Mouse (Mus musculus) neural tube, embryonic 12.5 days (tissue): ENCODE measurements around the gene Armc8. TPM values are rescaled to one million over a fixed set of nuclear protein-coding genes. Genes with fewer than 3 reads are reported as not detected.

ENCODE experiments used
- ATAC-seq: fragments of 200-750 bp; cut with Nextera tagmentation; 2 replicates; pipeline ENCODE4 v1.8.0; 2017; ENCODE audit warnings: low read depth, mild to moderate bottlenecking, moderate TSS enrichment, moderate library complexity; ENCODE audit not compliant: low FRiP score
- H3K27ac ChIP-seq: fragments of 300-500 bp; sonication (generic); 2 replicates; pipeline ENCODE4 v1.5.1; 2016
- H3K27me3 ChIP-seq: fragments of 300-500 bp; sonication (generic); replicated peaks from 2 replicates; pipeline ENCODE4 v1.6.1; 2016; ENCODE audit warnings: mild to moderate bottlenecking
- H3K36me3 ChIP-seq: fragments of 300-500 bp; sonication (generic); 2 replicates; pipeline ENCODE4 v1.6.1; 2016; ENCODE audit warnings: mild to moderate bottlenecking
- H3K4me1 ChIP-seq: fragments of 300-500 bp; sonication (generic); 2 replicates; pipeline ENCODE4 v1.6.1; 2016
- H3K4me2 ChIP-seq: fragments of 300-500 bp; sonication (generic); replicated peaks from 2 replicates; pipeline ENCODE4 v1.6.1; 2016; ENCODE audit warnings: mild to moderate bottlenecking
- H3K4me3 ChIP-seq: fragments of 300-500 bp; sonication (generic); 2 replicates; pipeline ENCODE4 v1.5.1; 2016
- H3K9ac ChIP-seq: fragments of 300-500 bp; sonication (generic); 2 replicates; pipeline ENCODE4 v1.6.1; 2016; ENCODE audit warnings: mild to moderate bottlenecking
- H3K9me3 ChIP-seq: fragments of 300-500 bp; sonication (generic); 2 replicates; pipeline ENCODE4 v1.6.1; 2016; ENCODE audit warnings: mild to moderate bottlenecking
- WGBS: fragments of 180-500 bp; shearing (Covaris S2); methylation state at CpG from one replicate; pipeline ENCODE4 v1.1.7; 2016; 5-methylcytosine and 5-hydroxymethylcytosine counted together
- polyA plus RNA-seq: library from polyadenylated mRNA; unstranded; fragments of >200 nt; fragmentation: Nextera tagmentation; extraction: Ambion mirVana; gene quantifications from 2 replicates; pipeline ENCODE4 v1.2.1, GENCODE M21; 2016

The Armc8 gene
- polyA plus RNA-seq, 1 experiment from 2014 or later: 46.1 TPM

- H3K9me3 ChIP-seq: no peaks in the 10 kb centered on the region
- no peaks in the 10 kb centered on the region for H3K36me3 ChIP-seq
- H3K27me3 ChIP-seq: no peaks in the 10 kb centered on the region
- no peak for ATAC-seq
- 96% methylated on average over 4 of the region's 4 CpGs for WGBS
- H3K4me2 ChIP-seq: no peak overlapping the region
- H3K4me3 ChIP-seq: no peak overlapping the region
- H3K9ac ChIP-seq: no peak overlapping the region
- H3K27ac ChIP-seq: no peak overlapping the region
- H3K4me1 ChIP-seq: no peaks in the 10 kb centered on the region
Observed at GRCm38 (mm10) chr9:99459730-99460129, 109.0 kb downstream of the Armc8 start.

DNA sequence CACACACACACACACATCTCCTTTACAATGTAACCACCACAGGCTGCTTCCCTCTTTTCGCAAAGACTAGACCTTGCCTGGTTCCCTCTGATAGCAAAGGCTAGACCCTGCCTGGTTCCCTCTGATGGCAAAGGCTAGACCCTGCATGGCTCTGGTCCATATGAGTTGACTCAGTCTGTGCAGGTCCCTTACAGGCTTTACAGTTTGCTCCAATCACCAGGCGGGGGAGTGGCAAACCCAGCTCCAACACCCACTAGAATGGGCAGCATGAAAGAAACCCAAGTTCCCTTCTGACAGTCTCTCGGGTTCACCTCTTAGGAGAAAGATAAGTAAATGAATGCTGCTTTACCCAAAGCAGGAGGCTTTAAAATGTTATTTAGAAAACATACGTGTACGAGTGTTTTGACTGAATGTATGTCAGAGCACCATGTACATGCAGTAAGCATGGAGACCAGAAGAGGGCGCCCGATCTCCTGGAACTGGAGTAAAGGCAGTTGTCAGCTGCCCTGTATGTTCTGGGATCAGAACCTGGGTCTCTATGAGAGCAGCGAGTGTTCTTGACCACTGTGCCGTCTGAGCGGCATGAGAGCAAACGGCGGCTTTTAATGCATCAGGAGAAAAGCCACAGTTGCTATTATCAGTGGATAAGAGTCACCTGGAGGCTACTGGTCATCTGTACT is 110.0 kb downstream of the Armc8 start:
- H3K27me3 ChIP-seq: no peaks in the 10 kb centered on the region
- no peaks in the 10 kb centered on the region for H3K36me3 ChIP-seq
- H3K4me2 ChIP-seq: no peak overlapping the region
- H3K4me1 ChIP-seq: no peaks in the 10 kb centered on the region
- WGBS: 42% methylated on average over 12 of the region's 12 CpGs
- no peak overlapping the region for H3K4me3 ChIP-seq
- no peak for ATAC-seq
- H3K9ac ChIP-seq: no peak overlapping the region
- no peak overlapping the region for H3K27ac ChIP-seq
- H3K9me3 ChIP-seq: no peaks in the 10 kb centered on the region

GRCm38 (mm10) chr9:99454211-99454610 is 114.5 kb downstream of the Armc8 start:
- Histone ChIP-seq H3K9me3 (no peaks in the 10 kb centered on the region), H3K4me1 (no peaks in the 10 kb centered on the region; the same call in 1 of the 2 replicates), H3K27ac (no peak overlapping the region), H3K4me3 (no peak overlapping the region), H3K27me3 (peaks cover 11% of the 10 kb centered on the region), H3K4me2 (no peak overlapping the region), H3K9ac (no peak overlapping the region), H3K36me3 (no peaks in the 10 kb centered on the region)
- no peak for ATAC-seq
- 85% methylated on average over 4 of the region's 4 CpGs for WGBS

- peak within 1 kb of the TSS; percentile 30; the same call in 1 of the 2 replicates for H3K4me2 ChIP-seq
Observed at GRCm38 (mm10) chr9:99451161-99451560, 117.5 kb downstream of the Armc8 start, which contains the start of gene Nme9. Nme9 (plus strand) TSS chr9:99451475.

DNA sequence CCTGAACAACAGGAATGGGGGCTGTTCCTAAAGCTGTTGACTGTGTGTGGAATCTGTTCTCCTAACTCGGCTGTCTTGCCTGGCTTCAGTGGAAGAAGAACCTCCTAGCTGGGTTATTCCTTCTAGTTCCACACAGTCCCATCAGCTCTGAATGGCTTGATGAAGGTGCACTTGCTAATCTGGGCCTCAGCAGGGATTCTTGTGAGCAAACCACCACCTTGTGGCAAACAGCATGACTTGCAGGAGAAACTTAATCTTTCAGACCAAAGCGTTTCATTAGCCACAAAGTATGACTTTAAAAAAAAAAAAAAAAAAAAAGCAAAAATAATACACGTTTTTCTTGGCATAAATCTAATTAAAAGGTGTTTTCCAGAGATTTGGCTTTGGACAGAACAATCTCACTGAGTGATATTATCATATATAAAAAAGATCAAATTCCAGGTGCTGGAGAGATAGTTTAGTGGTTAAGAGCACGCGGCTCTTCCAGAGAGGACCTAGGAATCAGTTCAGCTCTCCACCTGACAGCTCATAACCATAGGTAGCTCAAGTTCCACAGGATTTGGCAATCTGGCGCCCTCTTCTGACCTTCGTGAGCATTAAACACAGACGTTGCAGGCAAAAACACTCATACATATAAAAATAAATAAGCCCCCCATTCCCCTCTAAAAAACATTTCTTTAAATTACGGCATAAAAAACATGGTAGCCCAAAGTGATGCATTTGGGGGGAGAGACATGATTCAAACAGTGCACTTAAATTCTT is 118.6 kb downstream of the Armc8 start:
- ATAC-seq: no peak

More at GRCm38 (mm10) chr9:99451161-99451560, 117.5 kb downstream of the Armc8 start, which contains the start of gene Nme9:
- Histone ChIP-seq H3K4me3 (no peak within 1 kb of the TSS), H3K9me3 (no peaks in the 10 kb centered on the region), H3K9ac (no peak within 1 kb of the TSS), H3K27ac (no peak within 1 kb of the TSS), H3K27me3 (peaks cover 11% of the 10 kb centered on the region), H3K36me3 (no peaks in the 10 kb centered on the region), H3K4me1 (no peaks in the 10 kb centered on the region; the same call in 1 of the 2 replicates)
- ATAC-seq: no peak
- WGBS: 11% methylated on average over 14 of the region's 14 CpGs

GRCm38 (mm10) chr9:99447323-99447722 is 121.4 kb downstream of the Armc8 start:
- Histone ChIP-seq H3K4me3 (no peak overlapping the region), H3K4me1 (no peaks in the 10 kb centered on the region; the same call in 1 of the 2 replicates), H3K4me2 (no peak overlapping the region), H3K9me3 (no peaks in the 10 kb centered on the region), H3K9ac (no peak overlapping the region), H3K27me3 (peaks cover 11% of the 10 kb centered on the region), H3K36me3 (no peaks in the 10 kb centered on the region), H3K27ac (no peak overlapping the region)
- 86% methylated on average over 3 of the region's 3 CpGs for WGBS
- no peak for ATAC-seq

More for the DNA sequence above, 118.6 kb downstream of the Armc8 start:
- 46% methylated on average over 9 of the region's 9 CpGs for WGBS
- Histone ChIP-seq H3K27me3 (peaks cover 11% of the 10 kb centered on the region), H3K4me2 (no peak overlapping the region), H3K4me3 (no peak overlapping the region), H3K9ac (no peak overlapping the region), H3K9me3 (no peaks in the 10 kb centered on the region), H3K27ac (no peak overlapping the region), H3K36me3 (no peaks in the 10 kb centered on the region), H3K4me1 (no peaks in the 10 kb centered on the region; the same call in 1 of the 2 replicates)

DNA sequence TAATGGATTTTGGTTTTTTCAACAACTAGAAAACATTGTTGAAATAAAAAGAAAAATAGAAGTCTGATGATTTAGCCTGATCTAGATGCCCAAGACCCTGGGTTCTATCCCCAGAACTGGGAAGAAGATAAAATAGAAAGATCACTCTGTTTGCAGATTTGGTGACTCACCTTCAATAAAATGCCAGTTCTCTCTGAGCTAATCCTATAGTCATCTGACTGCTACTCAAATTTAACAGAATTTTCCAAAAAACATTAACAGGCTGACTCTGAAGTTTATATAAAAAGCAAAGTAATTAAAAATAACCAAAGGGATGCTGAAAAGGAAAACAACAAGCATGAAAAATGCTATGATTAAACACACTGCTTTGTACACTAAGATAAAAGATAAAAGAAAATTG is 122.4 kb downstream of the Armc8 start:
- Histone ChIP-seq H3K9ac (no peak overlapping the region), H3K27ac (no peak overlapping the region), H3K36me3 (no peaks in the 10 kb centered on the region), H3K9me3 (no peaks in the 10 kb centered on the region), H3K4me1 (no peaks in the 10 kb centered on the region; the same call in 1 of the 2 replicates), H3K27me3 (peaks cover 7% of the 10 kb centered on the region), H3K4me2 (no peak overlapping the region), H3K4me3 (no peak overlapping the region)
- ATAC-seq: no peak

DNA sequence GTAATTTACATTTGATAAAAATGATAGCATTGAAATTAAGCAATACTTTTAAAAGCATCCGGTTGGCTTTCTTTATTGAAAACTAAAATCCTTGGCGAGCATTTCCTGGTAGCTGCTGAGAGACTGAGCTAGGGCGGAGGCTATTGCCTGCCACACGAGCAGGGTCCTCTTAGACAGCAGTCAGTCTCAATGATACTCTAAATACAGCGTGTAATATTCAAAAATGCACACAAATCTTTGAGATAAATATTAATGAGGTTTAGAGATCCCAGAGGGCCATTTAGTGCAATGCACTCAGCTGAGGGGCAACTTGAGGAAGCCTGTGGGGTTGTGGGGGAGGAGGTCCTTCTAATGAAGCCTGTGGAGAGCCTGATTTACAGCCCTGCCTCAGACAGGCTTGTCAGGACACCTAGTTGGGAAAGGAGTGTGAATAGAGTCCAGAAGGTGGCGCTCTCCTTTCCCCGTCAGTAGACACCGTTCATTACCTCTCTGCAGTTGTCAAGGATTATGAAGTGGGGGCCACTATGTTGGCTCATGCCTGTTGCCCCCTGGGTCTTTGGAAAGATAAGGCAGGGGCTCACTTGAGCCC is 124.0 kb downstream of the Armc8 start:
- Histone ChIP-seq H3K27me3 (no peaks in the 10 kb centered on the region), H3K9me3 (no peaks in the 10 kb centered on the region), H3K4me1 (no peaks in the 10 kb centered on the region), H3K4me2 (no peak overlapping the region), H3K9ac (no peak overlapping the region), H3K4me3 (no peak overlapping the region), H3K27ac (no peak overlapping the region), H3K36me3 (no peaks in the 10 kb centered on the region)
- 31% methylated on average over 8 of the region's 8 CpGs for WGBS
- ATAC-seq: peak; percentile 85

GRCm38 (mm10) chr9:99441647-99442433 is 126.9 kb downstream of the Armc8 start:
- H3K9ac ChIP-seq: no peak overlapping the region
- H3K27ac ChIP-seq: no peak overlapping the region
- no peaks in the 10 kb centered on the region for H3K9me3 ChIP-seq
- no peak for ATAC-seq
- no peak overlapping the region for H3K4me3 ChIP-seq
- no peak overlapping the region for H3K4me2 ChIP-seq
- H3K36me3 ChIP-seq: no peaks in the 10 kb centered on the region
- H3K27me3 ChIP-seq: peaks cover 17% of the 10 kb centered on the region
- WGBS: 87% methylated on average over 4 of the region's 4 CpGs
- H3K4me1 ChIP-seq: peaks cover 2% of the 10 kb centered on the region; the same call in 1 of the 2 replicates

DNA sequence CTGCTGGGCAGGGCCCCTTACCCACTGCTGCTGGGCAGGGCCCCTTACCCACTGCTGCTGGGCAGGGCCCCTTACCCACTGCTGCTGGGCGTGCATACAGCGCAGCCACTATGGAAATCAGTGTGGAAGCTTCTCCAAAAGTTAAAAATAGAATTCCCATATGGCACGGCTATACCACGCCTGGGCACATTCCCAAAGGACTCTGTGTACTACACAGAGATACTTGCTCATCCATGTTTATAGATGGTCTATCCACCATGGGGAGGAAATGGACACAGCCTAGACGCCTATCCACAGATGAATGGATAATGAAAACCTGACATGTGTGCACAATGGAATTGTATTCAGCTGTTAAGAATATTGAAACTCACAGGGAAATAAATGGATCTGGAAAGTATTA is 127.8 kb downstream of the Armc8 start:
- 84% methylated on average over 5 of the region's 5 CpGs for WGBS
- H3K9me3 ChIP-seq: no peaks in the 10 kb centered on the region
- ATAC-seq: no peak
- H3K36me3 ChIP-seq: no peaks in the 10 kb centered on the region
- H3K4me3 ChIP-seq: no peak overlapping the region
- H3K27me3 ChIP-seq: peaks cover 17% of the 10 kb centered on the region
- no peak overlapping the region for H3K9ac ChIP-seq
- peaks cover 3% of the 10 kb centered on the region; the same call in 1 of the 2 replicates for H3K4me1 ChIP-seq
- no peak overlapping the region for H3K4me2 ChIP-seq
- H3K27ac ChIP-seq: no peak overlapping the region

DNA sequence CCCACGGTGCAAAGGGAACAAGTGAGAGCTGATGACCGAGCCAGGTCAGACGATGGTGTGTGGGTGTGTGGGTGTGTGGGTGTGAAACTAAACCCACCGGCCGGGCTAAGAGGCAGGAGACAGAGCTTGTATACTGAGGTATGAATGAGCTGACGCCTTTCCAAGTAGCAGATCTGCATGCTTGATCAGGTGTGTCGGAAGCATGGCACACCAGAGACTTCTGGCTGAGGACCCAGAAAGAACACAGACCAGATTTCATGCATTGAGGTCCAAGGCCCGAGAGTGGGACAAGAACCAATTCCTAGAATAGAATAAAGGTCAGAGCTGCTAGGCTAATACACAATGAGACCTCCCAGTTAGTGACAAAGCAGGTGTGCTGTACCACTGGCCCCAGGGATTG is 129.6 kb downstream of the Armc8 start:
- Histone ChIP-seq H3K36me3 (no peaks in the 10 kb centered on the region), H3K9me3 (no peaks in the 10 kb centered on the region), H3K27me3 (peaks cover 17% of the 10 kb centered on the region), H3K4me1 (peaks cover 22% of the 10 kb centered on the region), H3K4me3 (no peak overlapping the region), H3K27ac (no peak overlapping the region), H3K9ac (no peak overlapping the region), H3K4me2 (no peak overlapping the region)
- no peak for ATAC-seq
- 76% methylated on average over 8 of the region's 8 CpGs for WGBS
